Mouse (Mus musculus): ENCODE results near the gene Gm49322.
A peak's percentile ranks its signal among the peaks of the same experiment; 100 is the strongest.

Gm49322 gene

DNA sequence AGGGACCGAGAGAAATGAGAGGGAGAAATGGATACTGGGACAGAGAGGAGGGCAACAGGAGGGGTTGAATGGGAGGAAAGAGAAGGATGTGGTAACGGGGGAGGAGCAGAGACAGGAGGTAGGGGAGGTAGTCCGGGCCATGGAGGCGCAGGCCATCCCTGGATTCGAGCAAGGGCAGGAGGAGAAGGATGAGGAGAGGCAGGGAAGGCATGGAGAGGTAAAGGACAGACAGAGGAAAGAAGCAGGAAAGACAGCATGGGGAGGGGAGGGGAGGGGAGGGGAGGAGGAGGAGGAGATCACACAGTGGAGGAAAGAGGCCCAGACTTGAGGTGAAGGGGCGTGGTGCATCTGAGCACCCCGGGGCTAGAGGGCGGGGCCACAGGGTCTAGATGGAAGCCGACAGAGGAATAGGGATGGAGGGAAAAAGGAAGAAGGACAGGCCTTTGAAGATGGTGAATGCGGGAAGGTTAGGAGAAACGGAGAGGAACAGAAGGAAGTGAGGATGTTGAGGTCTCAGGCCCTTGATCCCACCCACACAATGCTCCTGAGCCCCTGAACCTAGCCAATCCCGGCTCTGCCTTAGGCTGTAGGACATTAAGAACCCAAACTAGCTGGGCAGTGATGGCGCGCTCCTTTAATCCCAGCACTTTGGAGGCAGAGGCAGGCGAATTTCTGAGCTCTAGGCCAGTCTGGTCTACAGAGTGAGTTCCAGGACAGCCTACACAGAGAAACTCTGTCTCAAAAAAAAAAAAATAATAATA is 51.2 kb downstream of the Gm49322 start, which contains the start of gene Btbd2:
Gene Btbd2 (minus strand): TSS at position 209 of the 761 bp plus-strand sequence.
- DNase-seq: peak; percentile 49

DNA sequence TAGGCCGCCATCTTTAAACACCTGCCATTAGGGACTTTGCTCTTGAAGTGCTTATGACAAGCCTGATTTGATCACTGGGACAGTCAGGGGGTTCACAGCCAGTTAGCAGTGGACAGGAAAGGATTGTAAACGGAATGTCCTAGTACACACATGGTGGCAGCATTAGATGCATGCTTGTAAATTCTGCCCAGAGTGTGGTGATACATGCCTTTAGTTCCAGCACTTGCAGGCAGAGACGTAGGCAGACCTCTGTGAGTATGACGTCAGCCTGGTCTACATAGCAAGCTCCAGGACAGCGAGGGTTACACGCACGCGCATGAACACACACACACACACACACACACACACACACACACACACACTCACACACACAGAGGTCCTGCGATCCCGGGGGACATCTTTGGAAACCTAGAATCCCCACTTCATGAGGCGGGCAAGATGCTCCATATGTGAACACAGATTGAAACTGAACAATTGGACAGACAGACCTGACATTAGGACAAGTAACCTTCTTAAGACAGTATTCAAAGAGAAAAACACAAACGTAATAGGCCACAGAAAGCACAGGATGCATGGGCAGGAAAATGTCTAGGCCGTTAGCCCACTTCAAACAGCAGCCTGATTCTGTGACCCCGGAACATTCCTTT is 52.5 kb downstream of the Gm49322 start:
- DNase-seq: no peak

DNA sequence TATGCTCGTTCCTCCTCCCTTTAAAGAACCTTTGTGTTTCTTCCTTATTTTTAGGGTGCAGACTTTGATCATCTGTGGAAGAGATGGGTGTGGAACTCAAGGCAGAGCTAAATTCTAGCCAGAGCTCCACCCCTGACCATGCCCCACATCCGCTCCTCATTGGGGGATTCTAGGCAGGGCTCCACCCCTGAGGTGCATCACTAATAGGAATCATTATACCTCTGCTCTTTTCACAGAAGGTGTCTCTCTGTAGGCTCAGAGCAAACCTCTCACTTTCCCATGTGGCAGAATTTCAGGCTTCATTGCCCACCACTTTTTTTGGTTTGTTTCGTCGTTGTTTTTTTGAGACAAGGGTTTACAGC is 53.0 kb downstream of the Gm49322 start:
- DNase-seq: no peak

DNA sequence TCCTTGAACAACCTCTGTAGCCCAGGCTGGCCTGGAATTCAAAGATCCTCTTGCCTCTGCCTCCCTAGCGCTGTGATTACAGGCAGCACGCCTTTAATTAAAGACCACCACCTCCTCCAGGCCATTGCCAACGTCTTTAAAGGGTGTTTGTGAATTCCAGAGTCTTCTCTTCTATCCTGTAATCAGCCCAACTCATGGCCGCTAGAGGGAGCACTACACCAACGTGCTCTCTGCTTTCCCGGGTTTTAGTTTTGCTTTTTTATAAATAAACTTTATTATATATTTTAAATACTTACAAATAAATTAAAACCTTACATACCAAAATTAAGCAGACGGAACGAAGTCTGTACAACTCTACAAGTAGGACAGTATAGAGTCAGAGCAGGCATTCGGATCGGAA is 53.4 kb downstream of the Gm49322 start:
- peak; percentile 83 for DNase-seq

DNA sequence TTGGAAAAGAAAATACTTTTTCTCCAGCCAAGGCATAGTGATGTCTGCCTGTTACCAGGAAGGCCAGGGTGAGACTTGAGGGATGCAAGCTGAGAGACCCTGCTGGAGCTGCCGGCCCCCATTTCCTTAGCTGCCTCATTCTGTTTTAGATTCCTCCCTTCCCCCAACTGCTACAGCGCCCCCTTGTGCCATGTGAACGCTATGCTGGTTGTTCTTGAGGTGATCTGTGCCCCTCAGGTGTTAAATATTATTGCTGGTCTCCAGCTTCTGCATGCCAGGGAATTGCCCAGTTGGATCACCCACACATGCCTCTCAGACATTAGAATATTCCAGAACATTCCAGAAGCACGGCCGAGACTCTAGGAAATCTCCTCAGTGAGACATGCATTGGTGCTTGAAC is 55.3 kb downstream of the Gm49322 start:
- peak; percentile 75 for DNase-seq

DNA sequence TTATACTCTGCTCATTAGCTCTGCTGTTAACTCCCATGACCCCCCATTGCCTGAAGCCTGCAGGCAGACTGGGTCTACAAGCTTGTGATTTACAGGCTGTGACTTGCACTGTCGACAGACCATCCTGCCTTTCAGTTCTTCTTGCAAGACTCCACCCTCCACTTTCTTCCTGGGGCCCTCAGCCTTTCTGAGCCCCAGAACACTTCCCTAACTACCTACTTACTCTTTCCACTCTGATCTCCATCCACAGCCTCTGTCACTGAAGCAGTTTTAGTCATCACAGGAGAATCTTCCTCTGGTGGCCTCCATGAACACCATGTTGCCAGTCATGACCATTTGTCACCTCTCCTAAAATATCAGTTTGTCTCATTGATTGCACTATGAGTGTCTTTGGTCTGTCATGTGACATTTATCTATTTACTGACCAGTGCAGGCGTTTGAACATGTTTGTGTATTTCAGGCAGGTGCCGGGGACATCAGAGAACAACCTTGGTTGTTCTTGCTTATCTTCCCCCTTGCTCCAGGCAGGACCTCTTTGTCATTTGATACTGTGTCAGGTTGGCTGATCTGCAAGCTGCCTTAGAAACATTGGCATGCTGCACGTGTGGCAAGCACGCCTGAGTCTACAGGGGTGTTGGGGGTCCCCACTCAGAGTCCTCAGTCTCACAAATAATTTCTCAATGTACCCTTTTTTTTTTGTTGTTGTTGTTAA is 57.8 kb downstream of the Gm49322 start:
- no peak for DNase-seq

DNA sequence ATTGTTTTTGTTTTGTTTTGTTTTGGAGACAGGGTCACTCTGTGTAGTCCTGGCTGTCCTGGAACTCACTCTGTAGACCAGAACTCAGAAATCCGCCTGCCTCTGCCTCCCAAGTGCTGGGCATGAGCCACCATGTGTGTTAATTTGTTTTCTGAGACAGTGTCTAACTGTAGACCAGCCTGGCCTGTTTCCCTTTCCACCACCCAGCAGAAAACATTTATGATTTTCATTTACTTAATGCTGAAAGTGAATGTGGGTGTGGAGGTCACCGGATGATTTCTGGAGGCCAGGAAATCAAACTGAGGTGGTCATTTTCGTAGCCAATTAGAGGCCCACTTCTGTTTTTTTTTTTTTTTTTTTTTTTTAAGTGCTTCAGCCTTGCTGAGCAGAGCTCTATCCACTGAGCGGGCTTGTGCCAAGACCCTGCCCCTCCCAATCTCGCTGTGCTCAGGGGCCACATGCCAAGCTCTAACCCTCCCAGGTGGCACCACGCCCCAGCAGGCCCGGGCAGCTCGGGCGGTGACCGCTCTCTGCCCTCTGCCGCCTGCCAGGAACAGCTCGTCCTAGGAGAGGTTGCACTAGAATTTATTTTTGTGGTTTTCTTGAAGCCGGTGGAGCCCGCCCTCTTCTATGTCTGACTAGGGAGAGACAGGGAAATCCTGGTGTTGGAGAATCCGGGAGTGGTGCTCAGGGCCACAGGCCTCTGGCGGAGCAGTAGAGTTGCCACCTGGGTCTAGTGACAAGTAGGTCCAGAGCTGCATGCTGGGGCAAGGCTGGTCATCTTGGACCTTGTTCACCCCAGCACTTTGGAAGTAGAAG is 58.6 kb downstream of the Gm49322 start:
- peak; percentile 95 for DNase-seq

DNA sequence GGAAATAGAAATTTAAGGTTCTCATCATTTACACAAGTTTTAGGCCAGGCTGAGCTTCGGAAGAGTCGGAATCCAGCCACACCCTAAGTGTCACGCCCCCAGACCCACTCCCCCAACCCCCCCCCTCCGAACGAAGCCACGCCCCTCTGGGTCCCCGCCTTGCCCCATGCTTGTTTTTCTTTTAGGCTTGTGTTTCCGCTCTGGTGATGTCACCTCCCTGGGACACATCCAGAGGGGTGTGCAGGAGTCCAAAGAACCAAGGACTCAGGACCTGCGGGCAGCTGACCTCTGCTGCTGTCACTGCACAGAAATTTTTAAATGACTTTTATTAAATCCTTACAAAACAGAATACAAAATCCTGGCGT is 59.2 kb downstream of the Gm49322 start:
- DNase-seq: peak; percentile 87
